Mouse (Mus musculus) retina, adult 2 months (tissue): ENCODE measurements at regions not wholly inside any gene's neighbourhood (a gene's known extent, or its start where the extent isn't known, plus 50 kb on each side); places are given as distances from the start of the nearest gene placed in this dataset.
A peak's percentile ranks its signal among the peaks of the same experiment; 100 is the strongest.

Source experiments
- DNase-seq: peaks from one replicate; pipeline ENCODE4 v3.0.0-alpha.2; 2012; ENCODE audit warnings: low read depth, low spot score

- DNase-seq, result no peak
Observed at GRCm38 (mm10) chr13:71034926-71035687, 193.5 kb upstream of the Adamts16 start.

GRCm38 (mm10) chr13:71008216-71008615 lies 166.6 kb upstream of the Adamts16 start:
- peak; percentile 32 for DNase-seq

GRCm38 (mm10) chr13:71006117-71006516 lies 164.5 kb upstream of the Adamts16 start:
- DNase-seq, result no peak

GRCm38 (mm10) chr13:71003517-71003916 lies 161.9 kb upstream of the Adamts16 start:
- DNase-seq, result no peak

GRCm38 (mm10) chr13:71001278-71001677 lies 159.7 kb upstream of the Adamts16 start:
- DNase-seq, result no peak

GRCm38 (mm10) chr13:71000422-71001008 lies 158.9 kb upstream of the Adamts16 start:
- DNase-seq, result no peak

GRCm38 (mm10) chr13:70993522-70993921 lies 151.9 kb upstream of the Adamts16 start:
- DNase-seq, result no peak

GRCm38 (mm10) chr13:70989999-70990645 lies 148.5 kb upstream of the Adamts16 start:
- no peak for DNase-seq

GRCm38 (mm10) chr13:70979344-70979743 lies 137.7 kb upstream of the Adamts16 start:
- no peak for DNase-seq

GRCm38 (mm10) chr13:70978547-70979307 lies 137.1 kb upstream of the Adamts16 start:
- DNase-seq, result no peak

- no peak for DNase-seq
Observed at GRCm38 (mm10) chr13:70969596-70969995, 128.0 kb upstream of the Adamts16 start.

GRCm38 (mm10) chr13:70967781-70968180 lies 126.2 kb upstream of the Adamts16 start:
- DNase-seq, result no peak

- DNase-seq, result no peak
Observed at GRCm38 (mm10) chr13:70963384-70963783, 121.8 kb upstream of the Adamts16 start.

- DNase-seq, result no peak
Observed at GRCm38 (mm10) chr13:70934309-70935037, 92.9 kb upstream of the Adamts16 start.

GRCm38 (mm10) chr13:70913834-70914233 lies 72.2 kb upstream of the Adamts16 start:
- no peak for DNase-seq

- DNase-seq, result peak; percentile 8
Observed at GRCm38 (mm10) chr13:70910934-70911333, 69.3 kb upstream of the Adamts16 start.

GRCm38 (mm10) chr13:70904834-70905233 lies 63.2 kb upstream of the Adamts16 start:
- no peak for DNase-seq

GRCm38 (mm10) chr13:70903831-70904230 lies 62.2 kb upstream of the Adamts16 start:
- no peak for DNase-seq

GRCm38 (mm10) chr13:70903150-70903549 lies 61.5 kb upstream of the Adamts16 start:
- no peak for DNase-seq

GRCm38 (mm10) chr13:70902727-70903126 lies 61.1 kb upstream of the Adamts16 start:
- DNase-seq, result no peak

- DNase-seq, result no peak
Observed at GRCm38 (mm10) chr13:70891634-70892033, 50.0 kb upstream of the Adamts16 start.
